Mouse (Mus musculus) lung, embryonic 14.5 days (tissue): ENCODE results near the gene Cdh5. TPM values are rescaled to one million over a fixed set of nuclear protein-coding genes. Genes with fewer than 3 reads are reported as not detected.

Source experiments
- ATAC-seq: fragments of 200-750 bp; cut with Nextera tagmentation; 2 replicates; pipeline ENCODE4 v1.8.0; 2017; ENCODE audit warnings: mild to moderate bottlenecking, moderate TSS enrichment, moderate library complexity; ENCODE audit not compliant: insufficient read depth
- DNase-seq: peaks from one replicate; pipeline ENCODE4 v3.0.0-alpha.2; 2015
- H3K27ac ChIP-seq: fragments of 300-500 bp; sonication (generic); 2 replicates; pipeline ENCODE4 v1.5.1; 2014; ENCODE audit warnings: low read depth, mild to moderate bottlenecking, moderate library complexity
- H3K27me3 ChIP-seq: fragments of 300-500 bp; sonication (generic); 2 replicates; pipeline ENCODE4 v1.6.1; 2014; ENCODE audit warnings: low read length, control low read depth; ENCODE audit not compliant: insufficient read depth
- H3K36me3 ChIP-seq: fragments of 300-500 bp; sonication (generic); 2 replicates; pipeline ENCODE4 v1.6.1; 2014; ENCODE audit warnings: control low read depth; ENCODE audit not compliant: insufficient read depth
- H3K4me1 ChIP-seq: fragments of 300-500 bp; sonication (generic); 2 replicates; pipeline ENCODE4 v1.6.1; 2014; ENCODE audit warnings: antibody characterized with exemption, control low read depth; ENCODE audit not compliant: insufficient read depth
- H3K4me2 ChIP-seq: fragments of 300-500 bp; sonication (generic); 2 replicates; pipeline ENCODE4 v1.6.1; 2014; ENCODE audit warnings: mild to moderate bottlenecking
- H3K4me3 ChIP-seq: fragments of 300-500 bp; sonication (generic); 2 replicates; pipeline ENCODE4 v1.5.1; 2014; ENCODE audit warnings: low read depth, low read length
- H3K9ac ChIP-seq: fragments of 300-500 bp; sonication (generic); 2 replicates; pipeline ENCODE4 v1.6.1; 2014
- H3K9me3 ChIP-seq: fragments of 300-500 bp; sonication (generic); 2 replicates; pipeline ENCODE4 v1.6.1; 2016; ENCODE audit warnings: low read depth, low read length, control low read depth
- CTCF ChIP-seq: IDR thresholded peaks from 2 replicates; pipeline ENCODE4 v1.5.1; 2016; ENCODE audit warnings: antibody characterized with exemption, low read depth
- WGBS: fragments of 180-500 bp; shearing (Covaris S2); extraction: QIAGEN DNeasy Blood & Tissue Kit; methylation state at CpG from one replicate; pipeline ENCODE4 v1.1.7; 2014; 5-methylcytosine and 5-hydroxymethylcytosine counted together
- polyA plus RNA-seq: library from polyadenylated mRNA; unstranded; fragments of >200 nt; fragmentation: Nextera tagmentation; extraction: Ambion mirVana; gene quantifications from 2 replicates; pipeline ENCODE4 v1.2.1, GENCODE M21; 2014

The Cdh5 gene
- polyA plus RNA-seq, 1 experiment from 2014 or later = 69.8 TPM

- no peak overlapping the region for H3K4me3 ChIP-seq
- H3K4me2 ChIP-seq = no peak overlapping the region
- H3K27me3 ChIP-seq = no peaks in the 10 kb centered on the region
- no peaks in the 10 kb centered on the region for H3K4me1 ChIP-seq
- no peaks in the 10 kb centered on the region for H3K9me3 ChIP-seq
- no peak overlapping the region for H3K27ac ChIP-seq
- H3K36me3 ChIP-seq = no peaks in the 10 kb centered on the region
- no peak for ATAC-seq
- DNase-seq = no peak
- 76% methylated on average over 5 of the region's 5 CpGs for WGBS
- TF ChIP-seq CTCF = no peak
- H3K9ac ChIP-seq = no peak overlapping the region
Measured at GRCm38 (mm10) chr8:104137636-104138035, 36.2 kb downstream of the Cdh5 start.

DNA sequence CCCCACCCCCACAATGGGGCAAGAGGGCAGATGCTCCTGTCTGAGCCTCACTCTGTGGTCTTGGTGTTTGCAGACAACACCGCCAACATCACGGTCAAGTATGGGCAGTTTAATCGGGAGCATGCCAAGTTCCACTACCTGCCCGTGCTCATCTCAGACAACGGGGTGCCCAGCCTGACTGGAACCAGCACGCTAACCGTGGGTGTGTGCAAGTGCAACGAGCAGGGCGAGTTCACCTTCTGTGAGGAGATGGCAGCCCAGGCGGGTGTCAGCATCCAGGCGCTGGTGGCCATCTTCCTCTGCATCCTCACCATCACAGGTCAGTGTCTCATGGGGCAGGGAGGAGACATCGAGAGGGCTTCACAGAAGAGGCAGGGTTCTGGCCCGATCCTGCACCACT lies 39.2 kb downstream of the Cdh5 start:
- no peaks in the 10 kb centered on the region for H3K9me3 ChIP-seq
- no peak overlapping the region for H3K9ac ChIP-seq
- no peak overlapping the region for H3K4me2 ChIP-seq
- no peaks in the 10 kb centered on the region for H3K27me3 ChIP-seq
- WGBS = 86% methylated on average over 13 of the region's 13 CpGs
- DNase-seq (no peak), ATAC-seq (no peak)
- no peak overlapping the region for H3K27ac ChIP-seq
- no peak for TF ChIP-seq CTCF
- no peak overlapping the region for H3K4me3 ChIP-seq
- no peaks in the 10 kb centered on the region for H3K4me1 ChIP-seq
- H3K36me3 ChIP-seq = no peaks in the 10 kb centered on the region

- Histone ChIP-seq H3K27ac (no peak overlapping the region), H3K9me3 (no peaks in the 10 kb centered on the region), H3K4me2 (no peak overlapping the region), H3K27me3 (no peaks in the 10 kb centered on the region), H3K4me3 (no peak overlapping the region), H3K9ac (no peak overlapping the region), H3K4me1 (no peaks in the 10 kb centered on the region), H3K36me3 (no peaks in the 10 kb centered on the region)
- no peak for ATAC-seq
- no peak for DNase-seq
- WGBS = 78% methylated on average over 25 of the region's 25 CpGs
- no peak for TF ChIP-seq CTCF
Measured at GRCm38 (mm10) chr8:104142415-104142814, 41.0 kb downstream of the Cdh5 start.

- H3K27me3 ChIP-seq = no peaks in the 10 kb centered on the region
- no peak for DNase-seq
- H3K4me1 ChIP-seq = no peaks in the 10 kb centered on the region
- no peak overlapping the region for H3K4me2 ChIP-seq
- TF ChIP-seq CTCF = no peak
- H3K27ac ChIP-seq = no peak overlapping the region
- H3K36me3 ChIP-seq = no peaks in the 10 kb centered on the region
- no peak overlapping the region for H3K9ac ChIP-seq
- 71% methylated on average over 4 of the region's 4 CpGs for WGBS
- no peaks in the 10 kb centered on the region for H3K9me3 ChIP-seq
- ATAC-seq = no peak
- no peak overlapping the region for H3K4me3 ChIP-seq
Measured at GRCm38 (mm10) chr8:104143379-104143778, 42.0 kb downstream of the Cdh5 start.

DNA sequence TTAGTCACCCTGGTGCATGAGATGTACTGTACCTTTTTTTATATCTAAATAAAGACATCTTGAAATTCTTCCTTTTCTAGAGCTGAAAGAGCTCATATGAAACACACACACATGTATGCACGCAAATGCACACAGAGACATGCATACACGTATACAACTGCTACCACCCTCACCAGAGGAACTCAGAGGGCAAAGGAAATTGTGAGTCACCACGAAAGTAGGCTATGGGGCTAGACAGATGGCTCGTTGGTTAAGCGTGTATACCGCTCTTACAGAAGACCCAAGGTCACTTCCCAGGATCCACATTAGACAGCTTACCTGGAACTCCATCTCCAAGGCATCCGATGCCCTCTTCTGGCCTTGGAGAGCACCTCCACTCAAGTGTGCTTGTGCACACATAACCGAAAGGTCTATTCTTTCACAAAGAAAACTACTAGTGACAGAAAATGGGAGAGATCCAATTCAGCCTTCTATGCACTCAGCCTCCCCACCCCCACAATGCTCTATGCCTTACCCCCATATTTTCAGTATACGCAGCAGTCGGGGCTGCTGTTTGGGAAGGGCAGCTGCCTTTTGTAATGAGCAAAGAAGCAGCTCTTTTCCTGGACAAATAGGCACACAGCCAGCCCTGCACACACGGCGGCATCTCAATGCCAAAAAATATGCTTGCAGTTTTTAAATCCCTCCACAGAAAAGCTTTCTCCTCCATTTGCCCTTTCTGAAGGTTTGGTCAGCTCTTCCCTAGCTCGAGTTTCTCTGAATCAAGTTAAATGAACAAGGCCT lies 43.2 kb downstream of the Cdh5 start:
- Histone ChIP-seq H3K4me2 (no peak overlapping the region), H3K9me3 (no peaks in the 10 kb centered on the region), H3K9ac (no peak overlapping the region), H3K4me1 (no peaks in the 10 kb centered on the region), H3K27me3 (no peaks in the 10 kb centered on the region), H3K27ac (no peak overlapping the region), H3K36me3 (no peaks in the 10 kb centered on the region), H3K4me3 (no peak overlapping the region)
- peak; percentile 13; the same call in 1 of the 2 replicates for TF ChIP-seq CTCF
- 67% methylated on average over 13 of the region's 13 CpGs for WGBS
- DNase-seq (peak; percentile 58), ATAC-seq (no peak)

GRCm38 (mm10) chr8:104145981-104146689 lies 44.7 kb downstream of the Cdh5 start:
- peak; percentile 92 for DNase-seq
- Histone ChIP-seq H3K4me2 (no peak overlapping the region), H3K9ac (no peak overlapping the region), H3K36me3 (no peaks in the 10 kb centered on the region), H3K27me3 (no peaks in the 10 kb centered on the region), H3K27ac (no peak overlapping the region), H3K9me3 (no peaks in the 10 kb centered on the region), H3K4me3 (no peak overlapping the region), H3K4me1 (no peaks in the 10 kb centered on the region)
- WGBS = 30% methylated on average over 15 of the region's 15 CpGs
- ATAC-seq = peak; percentile 80
- TF ChIP-seq CTCF = peak; percentile 81

DNA sequence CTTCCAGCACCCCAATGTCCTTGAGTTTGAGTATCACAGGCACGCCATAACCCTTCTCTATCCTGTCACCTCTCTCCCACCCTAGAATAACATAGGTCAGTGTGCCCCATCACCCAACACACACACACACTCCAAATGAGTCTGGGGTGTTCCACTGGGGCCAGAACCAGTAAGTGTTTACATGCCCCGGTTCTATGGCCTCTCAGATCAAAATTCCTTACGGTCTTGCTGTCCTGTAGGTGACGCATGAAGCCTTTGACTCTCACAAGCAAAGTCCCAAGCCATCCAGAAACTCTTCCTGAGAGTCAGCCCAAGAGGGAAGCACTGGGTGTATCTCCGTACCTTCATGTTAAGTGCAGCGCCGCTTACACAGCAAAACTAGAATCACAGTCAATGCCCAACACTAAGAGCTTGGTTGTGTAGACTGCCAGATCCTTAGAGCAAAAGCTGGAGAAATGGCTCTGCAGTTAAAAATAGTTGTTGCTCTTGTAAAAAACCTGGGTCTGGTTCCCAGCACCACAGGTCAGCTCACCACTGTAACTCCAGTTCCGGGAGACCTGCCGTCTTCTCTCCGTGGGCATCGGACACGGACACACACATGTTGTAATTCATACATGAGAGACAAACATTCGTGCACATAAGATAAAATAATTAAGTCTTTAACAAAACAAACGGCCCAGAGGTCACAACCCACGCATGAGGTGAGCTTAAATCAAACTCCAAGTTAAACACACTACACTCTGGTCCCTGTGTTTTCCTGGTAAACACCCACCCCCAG lies 45.5 kb downstream of the Cdh5 start:
- no peak for DNase-seq
- Histone ChIP-seq H3K4me1 (no peaks in the 10 kb centered on the region), H3K9me3 (no peaks in the 10 kb centered on the region), H3K4me2 (no peak overlapping the region), H3K9ac (no peak overlapping the region), H3K36me3 (no peaks in the 10 kb centered on the region), H3K27me3 (no peaks in the 10 kb centered on the region), H3K27ac (no peak overlapping the region), H3K4me3 (no peak overlapping the region)
- WGBS = 77% methylated on average over 15 of the region's 15 CpGs
- no peak for TF ChIP-seq CTCF
- ATAC-seq = 0 out of 2 replicates have a peak, but pooled peaks have one; percentile 10
